Mouse (Mus musculus) forebrain, embryonic 15.5 days (tissue): ENCODE measurements around the gene Adck2. TPM values are rescaled to one million over a fixed set of nuclear protein-coding genes. Genes with fewer than 3 reads are reported as not detected.
A peak's percentile ranks its signal among the peaks of the same experiment; 100 is the strongest.

ENCODE experiments used
- ATAC-seq: fragments of 200-750 bp; cut with Nextera tagmentation; replicated peaks from 2 replicates; pipeline ENCODE4 v1.8.0; 2017; ENCODE audit warnings: mild to moderate bottlenecking, moderate TSS enrichment, moderate library complexity
- H3K27ac ChIP-seq: fragments of 300-500 bp; sonication (generic); replicated peaks from 2 replicates; pipeline ENCODE4 v1.5.1; 2015; ENCODE audit warnings: mild to moderate bottlenecking, inconsistent platforms
- H3K27me3 ChIP-seq: fragments of 300-500 bp; sonication (generic); 2 replicates; pipeline ENCODE4 v1.6.1; 2015; ENCODE audit warnings: inconsistent platforms
- H3K36me3 ChIP-seq: fragments of 300-500 bp; sonication (generic); 2 replicates; pipeline ENCODE4 v1.6.1; 2015; ENCODE audit warnings: mild to moderate bottlenecking, inconsistent platforms
- H3K4me1 ChIP-seq: fragments of 300-500 bp; sonication (generic); 2 replicates; pipeline ENCODE4 v1.6.1; 2015; ENCODE audit warnings: inconsistent platforms
- H3K4me2 ChIP-seq: fragments of 300-500 bp; sonication (generic); replicated peaks from 2 replicates; pipeline ENCODE4 v1.6.1; 2015; ENCODE audit warnings: mild to moderate bottlenecking, inconsistent platforms
- H3K4me3 ChIP-seq: fragments of 300-500 bp; sonication (generic); 2 replicates; pipeline ENCODE4 v1.5.1; 2015; ENCODE audit warnings: mild to moderate bottlenecking, inconsistent platforms
- H3K9ac ChIP-seq: fragments of 300-500 bp; sonication (generic); replicated peaks from 2 replicates; pipeline ENCODE4 v1.6.1; 2015; ENCODE audit warnings: mild to moderate bottlenecking, inconsistent platforms
- H3K9me3 ChIP-seq: fragments of 300-500 bp; sonication (generic); 2 replicates; pipeline ENCODE4 v1.6.1; 2016; ENCODE audit warnings: inconsistent platforms
- WGBS: fragments of 180-500 bp; shearing (Covaris S2); methylation state at CpG from one replicate; pipeline ENCODE4 v1.1.7; 2015; ENCODE audit warnings: mixed read lengths; 5-methylcytosine and 5-hydroxymethylcytosine counted together
- polyA plus RNA-seq: library from polyadenylated mRNA; unstranded; fragments of >200 nt; fragmentation: Nextera tagmentation; extraction: Ambion mirVana; gene quantifications from 2 replicates; pipeline ENCODE4 v1.2.1, GENCODE M21; 2015

Adck2 gene
- polyA plus RNA-seq, 1 experiment from 2014 or later: 55.6 TPM

DNA sequence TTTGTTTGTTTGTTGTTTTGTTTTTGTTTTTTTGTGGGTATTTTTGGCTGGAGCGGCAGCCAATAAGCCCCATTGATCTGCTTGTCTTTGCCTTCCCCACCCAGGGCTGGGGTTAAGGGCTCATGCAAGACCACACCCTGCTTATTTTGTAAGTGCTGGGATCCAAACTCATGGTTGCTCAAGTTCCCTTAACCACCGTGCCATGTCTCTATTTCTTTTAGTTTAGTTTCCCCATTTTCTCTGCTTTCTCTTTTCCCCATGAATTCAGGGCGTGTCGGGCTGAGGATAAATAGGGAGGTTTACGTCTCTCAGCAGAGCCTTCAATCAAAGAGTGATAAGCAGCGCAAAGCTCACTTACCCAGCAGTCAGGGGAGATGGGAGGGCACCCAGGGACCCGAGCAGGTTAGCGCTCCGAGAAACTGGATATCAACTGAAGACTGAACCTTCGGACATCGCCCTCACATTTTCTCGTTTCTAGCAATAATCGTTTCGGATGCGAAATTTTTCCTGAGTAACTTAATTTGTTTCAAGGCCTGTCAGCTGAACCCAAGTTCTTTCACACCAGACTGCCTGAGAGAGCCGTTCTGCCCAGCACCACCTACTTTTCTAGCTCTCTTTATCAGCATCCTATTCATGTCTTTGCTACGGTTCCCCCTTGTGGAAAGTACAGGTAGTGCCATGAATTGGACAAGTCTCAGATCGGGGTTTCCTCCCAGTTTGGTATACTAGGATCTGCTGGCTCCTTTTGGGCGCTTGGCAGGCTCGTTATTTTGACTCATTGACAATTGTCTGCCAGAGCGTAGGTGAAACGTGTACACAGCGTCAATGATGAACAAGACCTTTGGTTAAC lies 11.3 kb upstream of the Adck2 start:
- 17% methylated on average over 23 of the region's 23 CpGs for WGBS
- Histone ChIP-seq H3K9ac (no peak overlapping the region; the same call in 1 of the 2 replicates), H3K9me3 (no peaks in the 10 kb centered on the region), H3K27me3 (no peaks in the 10 kb centered on the region), H3K4me1 (peaks cover 14% of the 10 kb centered on the region), H3K27ac (no peak overlapping the region), H3K4me3 (no peak overlapping the region), H3K36me3 (no peaks in the 10 kb centered on the region), H3K4me2 (peak overlapping the region; percentile 29)
- peak; percentile 41 for ATAC-seq

DNA sequence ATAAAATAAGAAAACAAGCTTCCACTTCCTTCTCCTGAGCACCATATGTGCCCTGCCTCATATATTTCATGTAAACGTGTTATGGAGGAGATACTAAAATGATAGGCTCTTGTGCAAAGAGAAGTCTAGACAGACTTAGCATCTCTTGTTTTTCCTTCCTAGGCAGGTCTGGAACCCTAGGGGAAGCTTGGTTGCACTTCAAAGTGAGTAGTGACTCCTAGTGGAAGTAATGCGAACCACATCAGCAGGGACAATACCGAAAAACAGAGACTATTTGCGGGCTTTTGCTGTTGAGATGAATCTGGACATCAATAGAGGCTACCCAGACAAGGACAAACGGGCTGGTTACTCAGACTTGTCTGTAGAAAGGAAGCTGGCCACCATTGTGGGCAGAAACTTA lies 6.1 kb upstream of the Adck2 start:
- Histone ChIP-seq H3K4me3 (no peak overlapping the region), H3K9ac (no peak overlapping the region), H3K4me1 (no peaks in the 10 kb centered on the region), H3K27me3 (no peaks in the 10 kb centered on the region), H3K27ac (no peak overlapping the region), H3K9me3 (no peaks in the 10 kb centered on the region), H3K36me3 (no peaks in the 10 kb centered on the region), H3K4me2 (no peak overlapping the region)
- WGBS: 16% methylated on average over 5 of the region's 5 CpGs
- ATAC-seq: no peak

DNA sequence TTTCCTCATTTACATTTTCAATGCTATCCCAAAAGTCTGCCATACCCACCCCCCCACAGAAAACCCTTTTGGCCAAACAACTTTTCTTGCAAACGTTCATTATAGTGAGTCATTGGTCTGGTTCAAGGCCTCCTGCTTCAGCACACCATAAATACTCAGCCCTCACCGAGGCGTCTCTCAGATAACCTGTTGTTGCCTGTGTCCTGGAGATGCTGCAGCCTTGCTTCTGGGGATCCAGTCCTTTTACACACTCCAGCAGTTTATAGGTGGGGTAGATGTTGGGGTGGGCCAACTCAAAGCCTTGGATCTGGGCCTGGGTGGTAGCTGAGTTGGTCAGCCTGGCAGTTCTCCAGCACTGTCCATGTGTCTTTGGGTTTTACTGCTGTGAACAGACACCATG lies 3.2 kb upstream of the Adck2 start:
- H3K36me3 ChIP-seq: no peaks in the 10 kb centered on the region
- no peaks in the 10 kb centered on the region for H3K9me3 ChIP-seq
- no peak overlapping the region for H3K4me3 ChIP-seq
- peaks cover 19% of the 10 kb centered on the region for H3K4me1 ChIP-seq
- no peak for ATAC-seq
- H3K9ac ChIP-seq: no peak overlapping the region
- 84% methylated on average over 3 of the region's 3 CpGs for WGBS
- H3K27me3 ChIP-seq: no peaks in the 10 kb centered on the region
- no peak overlapping the region for H3K4me2 ChIP-seq
- no peak overlapping the region for H3K27ac ChIP-seq

DNA sequence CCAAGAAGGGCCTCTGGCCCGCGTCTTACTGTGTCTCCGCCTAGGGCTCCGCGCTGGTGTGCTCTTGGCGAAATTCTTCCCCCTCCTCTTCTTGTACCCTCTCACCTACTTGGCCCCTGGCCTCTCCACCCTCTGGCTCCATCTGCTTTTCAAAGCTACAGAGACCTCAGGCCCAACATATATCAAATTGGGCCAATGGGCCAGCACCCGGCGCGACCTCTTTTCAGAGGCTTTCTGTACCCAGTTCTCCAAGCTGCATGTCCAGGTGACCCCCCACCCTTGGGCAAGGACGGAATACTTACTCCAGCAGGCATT lies 839 bp downstream of the Adck2 start:
- Histone ChIP-seq H3K4me2 (peak overlapping the region; percentile 61), H3K9me3 (no peaks in the 10 kb centered on the region), H3K9ac (peak overlapping the region; percentile 94), H3K4me3 (peak overlapping the region; percentile 87), H3K4me1 (peaks cover 19% of the 10 kb centered on the region), H3K27ac (peak overlapping the region; percentile 95), H3K36me3 (peaks cover 5% of the 10 kb centered on the region), H3K27me3 (no peaks in the 10 kb centered on the region)
- WGBS: 23% methylated on average over 10 of the region's 10 CpGs
- peak; percentile 21; the same call in 1 of the 2 replicates for ATAC-seq

DNA sequence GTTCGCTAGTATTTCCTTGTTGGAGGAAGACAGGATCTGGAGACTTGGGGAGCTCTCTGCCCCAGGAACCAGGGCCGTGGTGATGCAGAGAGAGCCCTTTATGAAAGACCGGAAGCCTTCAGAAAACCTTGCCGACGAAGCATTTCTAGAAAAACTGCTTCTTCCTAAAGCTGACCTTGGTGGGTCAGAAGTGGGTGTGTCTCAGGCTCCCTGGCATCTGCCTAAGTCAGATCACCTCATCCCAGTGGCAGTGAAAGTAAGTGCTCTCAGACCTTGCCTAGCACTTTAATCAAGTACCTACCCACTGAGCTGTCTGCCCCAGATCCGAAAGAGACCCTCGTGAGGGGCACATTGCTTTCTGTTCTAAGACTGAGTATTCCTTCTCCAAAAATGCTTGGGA lies 1.3 kb downstream of the Adck2 start:
- Histone ChIP-seq H3K27ac (no peak overlapping the region), H3K4me2 (peak overlapping the region; percentile 61), H3K9ac (peak overlapping the region; percentile 94), H3K36me3 (peaks cover 9% of the 10 kb centered on the region), H3K4me1 (peaks cover 19% of the 10 kb centered on the region), H3K9me3 (no peaks in the 10 kb centered on the region), H3K4me3 (peak overlapping the region; percentile 87; the same call in 1 of the 2 replicates), H3K27me3 (no peaks in the 10 kb centered on the region)
- 72% methylated on average over 7 of the region's 7 CpGs for WGBS
- ATAC-seq: no peak

DNA sequence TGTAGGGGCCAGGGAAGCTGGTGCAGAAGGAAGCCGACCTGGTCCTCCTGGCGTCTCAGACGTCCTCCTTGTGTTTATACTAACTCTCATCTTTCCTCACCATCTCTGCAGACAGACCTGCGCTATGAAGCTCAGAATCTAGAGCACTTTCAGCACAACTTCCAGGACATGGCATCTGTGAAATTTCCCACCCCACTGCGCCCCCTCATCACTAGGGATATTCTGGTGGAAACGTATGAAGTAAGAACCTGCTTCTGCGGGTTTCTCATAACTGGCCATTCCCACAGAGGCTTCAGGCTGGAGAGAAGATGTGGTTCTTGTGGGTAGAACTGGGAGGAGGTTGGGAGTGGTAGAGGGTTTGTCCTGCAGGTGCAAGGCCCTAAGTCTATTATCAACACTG lies 5.9 kb downstream of the Adck2 start:
- peaks cover 8% of the 10 kb centered on the region for H3K4me1 ChIP-seq
- no peak overlapping the region for H3K4me2 ChIP-seq
- H3K9ac ChIP-seq: no peak overlapping the region
- ATAC-seq: no peak
- peaks cover 46% of the 10 kb centered on the region for H3K36me3 ChIP-seq
- 93% methylated on average over 7 of the region's 7 CpGs for WGBS
- no peaks in the 10 kb centered on the region for H3K9me3 ChIP-seq
- H3K27ac ChIP-seq: no peak overlapping the region
- no peak overlapping the region for H3K4me3 ChIP-seq
- no peaks in the 10 kb centered on the region for H3K27me3 ChIP-seq

DNA sequence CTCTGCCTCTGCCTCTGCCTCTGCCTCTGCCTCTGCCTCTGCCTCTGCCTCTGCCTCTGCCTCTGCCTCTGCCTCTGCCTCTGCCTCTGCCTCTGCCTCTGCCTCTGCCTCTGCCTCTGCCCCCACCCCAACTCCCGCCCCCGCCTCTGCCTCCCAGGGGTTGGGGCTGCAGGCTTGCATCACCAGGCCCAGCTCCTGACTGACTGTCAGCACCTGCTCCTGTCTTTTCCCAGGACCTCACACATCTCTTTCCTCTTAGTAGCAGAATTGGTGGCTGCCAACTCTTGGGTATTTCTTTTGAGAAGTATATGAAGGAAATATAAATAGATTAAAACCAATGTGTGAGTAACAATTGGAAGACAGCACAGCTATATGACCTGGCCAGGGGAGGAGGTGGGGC lies 6.9 kb downstream of the Adck2 start:
- H3K4me2 ChIP-seq: no peak overlapping the region
- H3K27ac ChIP-seq: no peak overlapping the region
- H3K36me3 ChIP-seq: peaks cover 48% of the 10 kb centered on the region
- no peak for ATAC-seq
- H3K4me1 ChIP-seq: no peaks in the 10 kb centered on the region
- no peaks in the 10 kb centered on the region for H3K9me3 ChIP-seq
- 89% methylated on average over 2 of the region's 2 CpGs for WGBS
- H3K9ac ChIP-seq: no peak overlapping the region
- H3K4me3 ChIP-seq: no peak overlapping the region
- H3K27me3 ChIP-seq: no peaks in the 10 kb centered on the region

DNA sequence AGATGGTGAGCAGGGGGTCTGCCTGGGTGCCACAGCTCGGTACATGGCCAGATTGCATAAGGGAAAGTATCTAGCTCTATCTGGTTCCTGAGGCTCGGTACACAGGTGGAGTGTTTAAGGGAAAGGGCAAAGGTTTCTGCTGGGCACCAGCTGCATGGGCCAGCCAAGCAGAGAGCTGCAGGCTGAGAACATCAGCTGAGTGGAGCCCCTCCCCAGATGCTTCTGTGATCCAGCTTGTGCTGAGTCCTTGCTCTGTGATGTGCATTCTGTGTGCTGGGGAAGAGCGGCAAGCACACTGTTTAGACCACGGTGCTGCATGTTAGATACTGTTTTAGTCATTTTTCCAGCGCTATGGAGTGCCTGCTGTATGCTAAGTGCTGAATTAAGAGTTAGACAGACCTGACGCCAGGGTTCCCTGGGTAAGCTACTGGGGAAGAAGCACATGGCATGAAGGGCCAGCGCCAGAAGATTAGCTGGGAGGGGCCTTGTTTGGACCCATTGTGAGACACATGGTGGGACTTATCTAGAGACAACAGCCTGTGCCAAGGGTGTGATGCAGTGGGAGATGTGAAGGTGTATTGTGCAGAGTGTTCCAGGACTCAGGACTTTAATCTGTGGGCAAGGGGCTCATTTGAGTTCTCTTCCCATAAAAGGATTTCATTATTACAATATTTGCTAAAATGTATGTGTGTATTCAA lies 7.6 kb downstream of the Adck2 start:
- Histone ChIP-seq H3K4me2 (no peak overlapping the region), H3K27me3 (no peaks in the 10 kb centered on the region), H3K9ac (no peak overlapping the region), H3K36me3 (peaks cover 51% of the 10 kb centered on the region), H3K9me3 (no peaks in the 10 kb centered on the region), H3K27ac (no peak overlapping the region), H3K4me3 (no peak overlapping the region), H3K4me1 (no peaks in the 10 kb centered on the region)
- 77% methylated on average over 7 of the region's 7 CpGs for WGBS
- ATAC-seq: no peak

DNA sequence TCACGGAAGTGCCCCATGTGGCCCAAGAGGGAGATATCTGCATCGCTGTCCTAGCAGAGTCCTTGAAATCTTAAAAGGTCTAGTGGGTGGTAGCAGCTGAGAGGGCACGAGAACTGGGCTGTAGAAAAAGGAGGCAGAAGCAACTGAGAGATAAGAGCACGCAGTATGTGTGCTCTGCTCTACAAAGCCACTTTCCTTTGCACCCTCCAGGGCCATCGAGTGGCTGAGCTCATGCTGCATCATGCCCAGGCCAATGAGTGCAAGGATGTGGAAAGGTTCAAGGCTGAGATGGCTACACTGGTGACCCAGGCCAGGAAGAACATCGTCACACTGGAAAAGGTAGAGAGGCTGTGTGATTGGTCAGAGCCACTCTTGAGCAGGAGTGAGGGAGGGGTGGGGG lies 11.8 kb downstream of the Adck2 start, which contains the start of gene Gm42420:
Gene Gm42420, plus strand, starts transcription at position 237 of the 400 bp plus-strand sequence.
- 93% methylated on average over 6 of the region's 6 CpGs for WGBS
- H3K4me3 ChIP-seq: no peak within 1 kb of the TSS
- H3K4me1 ChIP-seq: no peaks in the 10 kb centered on the region
- H3K27me3 ChIP-seq: no peaks in the 10 kb centered on the region
- ATAC-seq: no peak
- no peak within 1 kb of the TSS for H3K4me2 ChIP-seq
- H3K36me3 ChIP-seq: peaks cover 69% of the 10 kb centered on the region
- H3K27ac ChIP-seq: no peak within 1 kb of the TSS
- H3K9me3 ChIP-seq: no peaks in the 10 kb centered on the region
- H3K9ac ChIP-seq: no peak within 1 kb of the TSS

DNA sequence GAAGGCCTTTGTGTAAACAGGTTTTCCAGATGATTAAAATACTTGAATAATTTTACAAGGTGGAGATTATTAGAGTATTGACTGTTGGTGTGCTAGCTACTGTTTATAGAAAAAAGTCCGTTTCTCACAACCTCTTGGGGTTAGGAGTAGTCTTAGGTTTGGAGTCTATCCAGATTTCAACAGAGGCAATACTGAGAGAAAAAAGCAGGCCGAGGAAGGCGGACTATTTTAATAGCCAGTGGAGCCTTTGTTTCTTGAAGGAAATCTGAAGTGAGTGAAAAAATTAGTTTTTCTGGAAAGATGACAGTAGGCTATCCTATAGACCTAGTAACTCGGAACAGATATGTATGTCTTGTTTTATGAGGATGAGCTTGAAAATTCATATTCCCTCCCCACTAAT lies 17.8 kb downstream of the Adck2 start:
- no peaks in the 10 kb centered on the region for H3K27me3 ChIP-seq
- WGBS: 96% methylated on average over 4 of the region's 4 CpGs
- no peak overlapping the region for H3K4me3 ChIP-seq
- H3K27ac ChIP-seq: no peak overlapping the region
- H3K36me3 ChIP-seq: peaks cover 28% of the 10 kb centered on the region
- no peak for ATAC-seq
- no peak overlapping the region for H3K9ac ChIP-seq
- H3K4me2 ChIP-seq: no peak overlapping the region
- no peaks in the 10 kb centered on the region for H3K9me3 ChIP-seq
- peaks cover 16% of the 10 kb centered on the region for H3K4me1 ChIP-seq

DNA sequence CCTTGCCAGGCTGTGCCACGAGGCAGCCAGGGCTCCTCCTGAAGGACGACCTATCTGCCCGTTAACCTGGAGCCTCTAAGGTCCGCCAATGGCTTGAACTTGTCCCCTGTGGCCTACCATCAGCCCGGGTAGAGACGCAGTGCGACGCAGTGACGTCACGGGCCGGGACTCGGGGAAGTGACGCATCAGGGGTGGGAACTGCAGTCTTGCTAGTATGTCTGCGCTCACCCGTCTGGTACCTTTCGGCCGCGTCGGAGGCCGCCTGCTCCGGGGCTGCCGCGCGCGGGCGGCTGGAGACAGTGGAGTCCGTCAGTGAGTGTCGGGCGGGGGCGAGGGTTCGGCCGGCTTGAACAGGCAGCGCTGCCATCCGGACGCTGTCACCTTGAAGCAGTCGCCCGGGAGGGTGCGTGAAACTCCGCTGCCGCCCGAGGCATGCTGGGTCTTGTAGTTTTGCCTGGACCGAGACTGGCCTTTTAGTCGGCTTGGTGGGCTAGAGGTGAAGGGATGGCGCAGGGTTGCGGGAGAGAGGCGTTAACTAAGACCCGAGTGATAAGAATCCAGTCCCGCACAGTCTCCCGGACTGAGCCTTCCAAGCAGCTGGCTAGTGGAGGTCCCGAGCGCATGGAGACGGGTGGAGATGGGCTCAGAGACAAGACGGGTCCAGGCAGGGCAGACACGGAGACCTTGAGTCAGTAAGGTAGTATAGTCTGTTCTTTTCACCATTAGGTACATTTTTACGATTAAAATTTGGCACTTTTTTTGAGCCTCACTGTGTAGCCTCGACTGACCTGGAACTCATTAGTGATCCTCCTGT lies 18.9 kb downstream of the Adck2 start, which contains the start of gene Ndufb2:
Gene Ndufb2, plus strand, starts transcription at position 174 of the 814 bp plus-strand sequence.
- Histone ChIP-seq H3K9ac (peak within 1 kb of the TSS; percentile 84), H3K27ac (peak within 1 kb of the TSS; percentile 94), H3K4me3 (peak within 1 kb of the TSS; percentile 84), H3K9me3 (no peaks in the 10 kb centered on the region), H3K4me1 (peaks cover 16% of the 10 kb centered on the region), H3K27me3 (no peaks in the 10 kb centered on the region), H3K36me3 (peaks cover 18% of the 10 kb centered on the region), H3K4me2 (peak within 1 kb of the TSS; percentile 88)
- WGBS: under 1% methylated on average over 56 of the region's 56 CpGs
- peak; percentile 98 for ATAC-seq

DNA sequence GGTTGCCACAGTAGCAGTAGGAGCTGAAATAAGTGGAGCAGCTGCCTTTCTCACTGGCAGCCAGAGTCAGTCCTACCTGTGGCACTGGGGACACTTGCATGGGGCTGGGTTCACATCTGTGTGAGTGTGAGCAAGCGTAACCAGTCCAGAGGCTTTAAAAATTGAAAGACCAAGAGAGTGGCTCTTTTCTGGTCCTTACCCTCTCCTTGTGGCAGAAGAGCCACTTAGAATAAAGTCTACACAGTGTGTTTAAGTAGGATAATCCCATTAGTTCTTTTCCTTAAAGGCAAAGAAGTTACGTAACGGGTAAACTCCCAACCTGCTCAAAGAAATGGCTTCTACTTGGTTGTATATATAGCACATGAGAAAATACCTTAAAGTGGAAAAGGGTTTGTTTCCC lies 27.2 kb downstream of the Adck2 start:
- Histone ChIP-seq H3K36me3 (peaks cover 33% of the 10 kb centered on the region), H3K4me1 (no peaks in the 10 kb centered on the region), H3K27me3 (no peaks in the 10 kb centered on the region), H3K4me2 (no peak overlapping the region), H3K9ac (no peak overlapping the region), H3K27ac (no peak overlapping the region), H3K4me3 (no peak overlapping the region), H3K9me3 (no peaks in the 10 kb centered on the region)
- 86% methylated on average over 3 of the region's 3 CpGs for WGBS
- ATAC-seq: no peak
